Mouse (Mus musculus) stomach, postnatal 0 days (tissue): Measurements from ENCODE around the gene Rasa2.

ENCODE experiments used
- CTCF ChIP-seq: IDR thresholded peaks from 2 replicates; pipeline ENCODE4 v1.5.1; 2016; ENCODE audit warnings: antibody characterized with exemption, low read depth, mild to moderate bottlenecking, moderate library complexity
- EP300 ChIP-seq: optimal IDR thresholded peaks from 2 replicates; pipeline ENCODE3; 2016; ENCODE audit warnings: antibody characterized with exemption

- no peak for TF ChIP-seq CTCF
- TF ChIP-seq EP300, result no peak
These were observed 92.5 kb downstream of the Rasa2 start for GRCm38 (mm10) chr9:96538916-96539315.
